Mouse (Mus musculus) mammary gland, adult 2 months (tissue): ENCODE measurements around the gene Pnrc2. TPM values are rescaled to one million over a fixed set of nuclear protein-coding genes. Genes with fewer than 3 reads are reported as not detected.

ENCODE experiments used
- polyA plus RNA-seq: library from polyadenylated mRNA; depleted of rRNA; stranded (reverse); fragments of >200 nt; gene quantifications from 2 replicates; pipeline ENCODE4 v1.2.3, GENCODE M21; 2012; ENCODE audit warnings: low replicate concordance; rRNA removed

The Pnrc2 gene
- 12.9 and 19.8 TPM in 2 replicates for polyA plus RNA-seq

DNA sequence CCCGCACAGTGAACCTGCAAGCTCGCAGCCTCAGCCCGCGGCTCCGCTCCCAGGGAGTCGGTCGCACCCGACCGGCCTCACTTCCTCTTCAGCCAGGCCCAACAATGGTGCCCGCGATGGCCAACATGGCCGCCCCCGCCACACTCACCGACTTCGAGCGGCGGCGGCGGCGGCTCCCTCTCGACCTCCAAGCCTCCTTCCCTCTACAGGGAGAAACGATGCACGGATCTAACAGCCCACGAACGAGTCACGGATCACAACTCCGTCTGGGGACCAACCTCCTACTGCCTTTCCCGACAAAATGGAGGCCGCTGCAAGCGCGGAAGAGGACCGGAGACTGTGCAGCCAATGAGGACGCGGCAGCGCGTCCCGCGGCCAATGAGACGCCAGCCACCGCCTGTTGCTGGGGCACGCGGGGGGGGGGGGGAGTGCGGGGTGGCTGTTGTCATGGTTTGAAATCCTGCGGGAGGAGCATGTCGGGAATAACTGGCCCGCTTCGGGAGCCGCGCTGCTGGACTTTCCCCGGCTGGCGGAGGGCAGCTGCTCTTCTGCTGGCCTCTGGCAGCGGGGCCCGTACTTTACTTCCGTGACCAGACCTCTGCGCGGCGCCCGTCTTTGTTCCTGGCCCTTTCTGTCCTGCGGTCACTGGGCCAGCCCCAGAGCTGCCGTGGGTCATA lies at the start of gene Pnrc2:
Pnrc2 (minus strand) TSS at position 325 of the 677 bp plus-strand sequence.

DNA sequence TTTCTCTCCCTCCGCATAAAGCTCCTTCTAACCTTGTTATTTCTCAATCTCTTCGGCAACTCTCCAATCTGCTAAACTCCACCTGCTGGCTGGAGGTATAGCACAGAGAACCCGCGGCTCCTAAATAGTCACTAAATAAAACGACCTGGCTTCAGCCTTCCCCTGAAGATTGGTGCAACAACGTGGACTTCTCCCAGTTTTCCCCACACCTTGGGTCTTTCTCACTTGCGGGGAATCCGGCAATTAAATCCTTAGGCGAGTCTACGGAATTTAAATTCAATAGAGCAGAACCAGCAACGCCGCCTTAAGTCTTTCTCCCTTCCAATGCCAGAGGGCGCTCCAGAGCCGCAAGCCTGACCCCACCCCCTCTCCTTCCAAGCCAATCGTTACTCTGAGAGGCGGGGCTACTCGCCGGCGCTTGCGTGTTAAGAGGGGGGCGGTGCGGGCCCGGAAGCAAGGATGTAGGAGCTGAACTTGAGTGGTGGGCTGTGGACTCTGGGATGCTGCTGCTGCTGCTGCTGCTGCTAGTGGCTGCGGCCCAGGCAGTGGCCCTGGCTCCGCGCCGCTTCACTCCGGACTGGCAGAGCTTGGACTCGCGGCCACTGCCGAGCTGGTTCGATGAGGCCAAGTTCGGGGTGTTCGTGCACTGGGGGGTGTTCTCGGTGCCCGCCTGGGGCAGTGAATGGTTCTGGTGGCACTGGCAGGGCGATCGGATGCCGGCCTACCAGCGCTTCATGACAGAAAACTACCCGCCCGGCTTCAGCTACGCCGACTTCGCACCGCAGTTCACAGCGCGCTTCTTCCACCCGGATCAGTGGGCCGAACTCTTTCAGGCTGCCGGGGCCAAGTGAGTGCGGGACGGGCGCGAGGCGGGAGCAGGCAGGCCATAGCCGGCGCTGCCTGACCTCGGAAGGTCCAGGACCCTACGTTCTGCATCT lies 46.9 kb upstream of the Pnrc2 start, which contains the start of gene Fuca1:
Fuca1 (plus strand) TSS at position 432 of the 938 bp plus-strand sequence.

DNA sequence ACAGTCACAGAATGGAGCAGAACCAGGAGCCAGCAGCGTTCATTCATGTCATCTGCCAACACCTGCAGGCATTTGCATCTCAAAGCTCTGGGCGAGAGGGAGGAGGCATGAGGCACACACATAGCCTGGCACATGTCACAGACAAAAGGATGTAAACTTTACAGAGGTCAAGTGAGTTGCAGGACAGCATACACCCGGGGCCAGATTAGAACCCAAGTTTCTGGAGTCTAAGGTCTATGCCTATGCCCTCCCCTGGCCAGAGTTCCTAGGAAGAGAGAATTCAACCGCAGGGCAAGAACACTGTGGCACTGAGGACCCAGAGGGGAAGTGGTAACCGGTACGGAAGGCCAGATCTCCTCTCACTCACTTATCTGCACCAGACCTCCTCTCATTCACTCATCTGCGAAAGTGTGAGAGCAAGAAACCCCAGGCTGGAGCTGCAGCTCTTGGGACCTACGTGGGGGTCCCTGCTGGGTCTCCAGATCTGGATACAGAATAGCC lies 21.5 kb upstream of the Pnrc2 start, which contains the start of gene Cnr2:
Cnr2 (plus strand) TSS at position 324 of the 501 bp plus-strand sequence.

DNA sequence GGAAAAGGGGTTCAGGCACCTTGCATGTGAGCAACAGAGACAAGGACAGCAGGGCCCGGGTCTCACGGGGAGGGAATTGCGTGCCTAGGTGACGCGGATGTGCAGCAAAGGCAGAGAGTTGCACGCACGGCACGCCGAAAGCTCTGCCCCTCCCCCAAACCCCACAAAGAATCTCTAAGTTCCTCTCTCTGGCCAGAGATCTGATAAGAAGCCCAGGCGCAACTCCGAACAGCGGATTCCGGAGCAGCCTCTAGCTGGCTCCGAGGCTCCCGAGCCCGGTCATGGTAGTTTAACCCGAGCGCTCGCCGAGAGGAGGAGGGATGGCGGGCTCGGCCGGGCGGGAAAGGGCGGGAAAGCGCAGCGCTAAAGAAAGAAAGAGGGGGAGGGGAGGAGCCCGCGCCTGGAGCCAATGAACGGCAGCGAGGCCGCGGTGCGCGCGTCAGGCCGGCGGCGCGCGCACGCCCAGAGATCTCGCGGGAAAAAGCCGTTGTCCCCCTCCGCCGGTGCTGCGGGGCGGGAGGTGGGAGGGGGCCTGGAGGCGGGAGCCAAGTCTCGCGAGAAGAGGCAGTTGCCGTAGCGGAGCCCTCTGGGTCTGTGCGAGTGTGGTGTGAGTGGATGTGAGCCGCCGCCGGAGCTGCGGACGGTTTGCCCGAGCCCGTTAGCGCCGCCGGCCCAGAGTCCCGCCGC lies 18.0 kb downstream of the Pnrc2 start, which contains the start of gene Srsf10:
Srsf10 (plus strand) TSS at position 212 of the 687 bp plus-strand sequence.

Other genes starting within 250 kb of the Pnrc2 start
- 3.9 and 6.0 TPM in 2 replicates for gene Ifnlr1, start 187.6 kb downstream of the Pnrc2 start, polyA plus RNA-seq
- gene Il22ra1, start 145.7 kb downstream of the Pnrc2 start, polyA plus RNA-seq: 0.23 and 0.82 TPM in 2 replicates
- gene Myom3, start 114.1 kb downstream of the Pnrc2 start, polyA plus RNA-seq: 0.29 and 2.8 TPM in 2 replicates
- 46.7 and 110 TPM in 2 replicates for gene Srsf10, start 18.1 kb downstream of the Pnrc2 start, polyA plus RNA-seq
- 15.0 and 18.4 TPM in 2 replicates for gene Cnr2, start 21.5 kb upstream of the Pnrc2 start, polyA plus RNA-seq
- 60.6 and 101 TPM in 2 replicates for gene Fuca1, start 46.9 kb upstream of the Pnrc2 start, polyA plus RNA-seq
- gene Hmgcl, start 72.6 kb upstream of the Pnrc2 start, polyA plus RNA-seq: 54.9 and 80.4 TPM in 2 replicates
- gene Gale, start 89.9 kb upstream of the Pnrc2 start, polyA plus RNA-seq: 61.5 and 82.0 TPM in 2 replicates
- gene Lypla2, start 98.8 kb upstream of the Pnrc2 start, polyA plus RNA-seq: 108 and 220 TPM in 2 replicates
- 31.8 and 63.5 TPM in 2 replicates for gene Pithd1, start 113.4 kb upstream of the Pnrc2 start, polyA plus RNA-seq
- gene Eloa, start 147.9 kb upstream of the Pnrc2 start, polyA plus RNA-seq: 8.3 and 21.4 TPM in 2 replicates
- gene Rpl11, start 179.6 kb upstream of the Pnrc2 start, polyA plus RNA-seq: 201 and 254 TPM in 2 replicates